Mouse (Mus musculus): ENCODE data around the gene Homez. TPM values are rescaled to one million over a fixed set of nuclear protein-coding genes. Genes with fewer than 3 reads are reported as not detected.
A peak's percentile ranks its signal among the peaks of the same experiment; 100 is the strongest.

Homez gene
- polyA plus RNA-seq, 1 experiment, result not detected

GRCm38 (mm10) chr14:54863501-54864312 lies 7.1 kb downstream of the Homez start:
- H3K4me3 ChIP-seq (ENCODE audit: insufficient read depth, low read depth, low read length), result peak overlapping the region; percentile 73
- H3K27ac ChIP-seq (ENCODE audit: insufficient read depth, low read depth, low read length), result peak overlapping the region; percentile 29; the same call in 1 of the 2 replicates
- H3K4me1 ChIP-seq (ENCODE audit: control insufficient read depth, insufficient read depth, low read length), result 0 out of 2 replicates have a peak, but pooled peaks cover 3% of the 10 kb centered on the region
- TF ChIP-seq POLR2A (IDR thresholded peaks at IDR 0.05; ENCODE audit: insufficient read depth, low read depth, low read length) (peak; percentile 63; the same call in 1 of the 2 replicates), CTCF (IDR thresholded peaks at IDR 0.05; ENCODE audit: insufficient read depth, low read depth, low read length) (no peak)
- WGBS, result under 1% methylated on average over 56 of the region's 56 CpGs

GRCm38 (mm10) chr14:54860511-54860910 lies 10.2 kb downstream of the Homez start:
- Histone ChIP-seq H3K27ac (ENCODE audit: insufficient read depth, low read depth, low read length) (no peak overlapping the region), H3K4me1 (ENCODE audit: control insufficient read depth, insufficient read depth, low read length) (0 out of 2 replicates have a peak, but pooled peaks cover 7% of the 10 kb centered on the region), H3K4me3 (ENCODE audit: insufficient read depth, low read depth, low read length) (no peak overlapping the region)
- 37% methylated on average over 2 of the region's 2 CpGs for WGBS
- TF ChIP-seq POLR2A (IDR thresholded peaks at IDR 0.05; ENCODE audit: insufficient read depth, low read depth, low read length), result no peak
- TF ChIP-seq CTCF (IDR thresholded peaks at IDR 0.05; ENCODE audit: insufficient read depth, low read depth, low read length), result no peak

GRCm38 (mm10) chr14:54857891-54858290 lies 12.9 kb downstream of the Homez start:
- 78% methylated on average over 9 of the region's 9 CpGs for WGBS
- TF ChIP-seq CTCF (IDR thresholded peaks at IDR 0.05; ENCODE audit: insufficient read depth, low read depth, low read length), result no peak
- no peak for TF ChIP-seq POLR2A (IDR thresholded peaks at IDR 0.05; ENCODE audit: insufficient read depth, low read depth, low read length)

GRCm38 (mm10) chr14:54856703-54857102 lies 14.1 kb downstream of the Homez start:
- Histone ChIP-seq H3K27ac (ENCODE audit: insufficient read depth, low read depth, low read length) (no peak overlapping the region), H3K4me3 (ENCODE audit: insufficient read depth, low read depth, low read length) (no peak overlapping the region), H3K4me1 (ENCODE audit: control insufficient read depth, insufficient read depth, low read length) (0 out of 2 replicates have a peak, but pooled peaks cover 4% of the 10 kb centered on the region)
- WGBS, result 83% methylated on average over 7 of the region's 7 CpGs
- TF ChIP-seq POLR2A (IDR thresholded peaks at IDR 0.05; ENCODE audit: insufficient read depth, low read depth, low read length), result no peak
- no peak for TF ChIP-seq CTCF (IDR thresholded peaks at IDR 0.05; ENCODE audit: insufficient read depth, low read depth, low read length)

More at GRCm38 (mm10) chr14:54857891-54858290, 12.9 kb downstream of the Homez start:
- no peak overlapping the region for H3K27ac ChIP-seq (ENCODE audit: insufficient read depth, low read depth, low read length)
- H3K4me3 ChIP-seq (ENCODE audit: insufficient read depth, low read depth, low read length), result no peak overlapping the region
- 0 out of 2 replicates have a peak, but pooled peaks cover 4% of the 10 kb centered on the region for H3K4me1 ChIP-seq (ENCODE audit: control insufficient read depth, insufficient read depth, low read length)

GRCm38 (mm10) chr14:54855726-54856125 lies 15.0 kb downstream of the Homez start:
- H3K4me3 ChIP-seq (ENCODE audit: insufficient read depth, low read depth, low read length), result no peak overlapping the region
- 0 out of 2 replicates have a peak, but pooled peaks cover 4% of the 10 kb centered on the region for H3K4me1 ChIP-seq (ENCODE audit: control insufficient read depth, insufficient read depth, low read length)
- WGBS, result 93% methylated on average over 3 of the region's 3 CpGs
- no peak overlapping the region for H3K27ac ChIP-seq (ENCODE audit: insufficient read depth, low read depth, low read length)
- TF ChIP-seq POLR2A (IDR thresholded peaks at IDR 0.05; ENCODE audit: insufficient read depth, low read depth, low read length), result no peak
- TF ChIP-seq CTCF (IDR thresholded peaks at IDR 0.05; ENCODE audit: insufficient read depth, low read depth, low read length), result no peak

- Histone ChIP-seq H3K4me3 (ENCODE audit: insufficient read depth, low read depth, low read length) (no peak overlapping the region), H3K4me1 (ENCODE audit: control insufficient read depth, insufficient read depth, low read length) (no peaks in the 10 kb centered on the region), H3K27ac (ENCODE audit: insufficient read depth, low read depth, low read length) (no peak overlapping the region)
- 3% methylated on average over 4 of the region's 4 CpGs for WGBS
- TF ChIP-seq POLR2A (IDR thresholded peaks at IDR 0.05; ENCODE audit: insufficient read depth, low read depth, low read length), result no peak
Measured at GRCm38 (mm10) chr14:54843461-54843860, 27.3 kb downstream of the Homez start.

- Histone ChIP-seq H3K4me1 (ENCODE audit: control insufficient read depth, insufficient read depth, low read length) (no peaks in the 10 kb centered on the region), H3K4me3 (ENCODE audit: insufficient read depth, low read depth, low read length) (no peak overlapping the region), H3K27ac (ENCODE audit: insufficient read depth, low read depth, low read length) (no peak overlapping the region)
- 41% methylated on average over 1 of the region's 1 CpGs for WGBS
- no peak for TF ChIP-seq CTCF (IDR thresholded peaks at IDR 0.05; ENCODE audit: insufficient read depth, low read depth, low read length)
Measured at GRCm38 (mm10) chr14:54823716-54824115, 47.0 kb downstream of the Homez start.

GRCm38 (mm10) chr14:54822301-54822700 lies 48.5 kb downstream of the Homez start:
- Histone ChIP-seq H3K4me1 (ENCODE audit: control insufficient read depth, insufficient read depth, low read length) (no peaks in the 10 kb centered on the region), H3K27ac (ENCODE audit: insufficient read depth, low read depth, low read length) (no peak overlapping the region), H3K4me3 (ENCODE audit: insufficient read depth, low read depth, low read length) (no peak overlapping the region)
- TF ChIP-seq CTCF (IDR thresholded peaks at IDR 0.05; ENCODE audit: insufficient read depth, low read depth, low read length) (no peak), POLR2A (IDR thresholded peaks at IDR 0.05; ENCODE audit: insufficient read depth, low read depth, low read length) (no peak)
- 90% methylated on average over 2 of the region's 2 CpGs for WGBS

GRCm38 (mm10) chr14:54817791-54818190 lies 53.0 kb downstream of the Homez start:
- WGBS, result 46% methylated on average over 2 of the region's 2 CpGs
- Histone ChIP-seq H3K27ac (ENCODE audit: insufficient read depth, low read depth, low read length) (no peak overlapping the region), H3K4me3 (ENCODE audit: insufficient read depth, low read depth, low read length) (no peak overlapping the region), H3K4me1 (ENCODE audit: control insufficient read depth, insufficient read depth, low read length) (no peaks in the 10 kb centered on the region)
- TF ChIP-seq CTCF (IDR thresholded peaks at IDR 0.05; ENCODE audit: insufficient read depth, low read depth, low read length) (no peak), POLR2A (IDR thresholded peaks at IDR 0.05; ENCODE audit: insufficient read depth, low read depth, low read length) (no peak)

Measured in olfactory bulb, adult 2 months (tissue).